Mouse (Mus musculus) lung, postnatal 0 days (tissue): ENCODE data around the gene Celf2. TPM values are rescaled to one million over a fixed set of nuclear protein-coding genes. Genes with fewer than 3 reads are reported as not detected.

Experiments
- ATAC-seq: fragments of 200-750 bp; cut with Nextera tagmentation; 2 replicates; pipeline ENCODE4 v1.8.0; 2017; ENCODE audit warnings: moderate library complexity
- DNase-seq: peaks from one replicate; pipeline ENCODE4 v3.0.0-alpha.2; 2016; ENCODE audit warnings: low spot score
- H3K27ac ChIP-seq: fragments of 300-500 bp; sonication (generic); 2 replicates; pipeline ENCODE4 v1.5.1; 2014; ENCODE audit warnings: antibody characterized with exemption, mild to moderate bottlenecking, low read length, mixed read lengths
- H3K27me3 ChIP-seq: fragments of 300-500 bp; sonication (generic); replicated peaks from 2 replicates; pipeline ENCODE4 v1.6.1; 2014; ENCODE audit warnings: low read length, mixed read lengths; ENCODE audit not compliant: insufficient read depth
- H3K36me3 ChIP-seq: fragments of 300-500 bp; sonication (generic); 2 replicates; pipeline ENCODE4 v1.6.1; 2014; ENCODE audit warnings: low read length, mixed read lengths; ENCODE audit not compliant: insufficient read depth
- H3K4me1 ChIP-seq: fragments of 300-500 bp; sonication (generic); 2 replicates; pipeline ENCODE4 v1.6.1; 2014; ENCODE audit warnings: antibody characterized with exemption, low read depth, low read length, mixed read lengths; ENCODE audit not compliant: insufficient read depth
- H3K4me2 ChIP-seq: fragments of 300-500 bp; sonication (generic); replicated peaks from 2 replicates; pipeline ENCODE4 v1.6.1; 2014; ENCODE audit warnings: low read depth, mild to moderate bottlenecking, low read length, moderate library complexity, mixed read lengths
- H3K4me3 ChIP-seq: fragments of 300-500 bp; sonication (generic); 2 replicates; pipeline ENCODE4 v1.5.1; 2014; ENCODE audit warnings: low read depth, low read length
- H3K9ac ChIP-seq: fragments of 300-500 bp; sonication (generic); replicated peaks from 2 replicates; pipeline ENCODE4 v1.6.1; 2014; ENCODE audit warnings: low read depth, mild to moderate bottlenecking
- H3K9me3 ChIP-seq: fragments of 300-500 bp; sonication (generic); 2 replicates; pipeline ENCODE4 v1.6.1; 2016; ENCODE audit warnings: low read length, mixed read lengths
- CTCF ChIP-seq: IDR thresholded peaks from 2 replicates; pipeline ENCODE4 v1.5.1; 2016; ENCODE audit warnings: antibody characterized with exemption, mild to moderate bottlenecking
- EP300 ChIP-seq: IDR thresholded peaks from 2 replicates; pipeline ENCODE4 v1.6.1; 2016; ENCODE audit warnings: antibody characterized with exemption, mild to moderate bottlenecking, control low read depth
- WGBS: fragments of 180-500 bp; shearing (Covaris S2); extraction: QIAGEN DNeasy Blood & Tissue Kit; methylation state at CpG from one replicate; pipeline ENCODE4 v1.1.7; 2014; 5-methylcytosine and 5-hydroxymethylcytosine counted together
- polyA plus RNA-seq: library from polyadenylated mRNA; unstranded; fragments of >200 nt; fragmentation: Nextera tagmentation; extraction: Ambion mirVana; gene quantifications from 2 replicates; pipeline ENCODE4 v1.2.1, GENCODE M21; 2015

Gene Celf2
- polyA plus RNA-seq, 1 experiment from 2014 or later, result 49.6 TPM

GRCm38 (mm10) chr2:7026737-7027136 lies 482.6 kb downstream of the Celf2 start:
- Histone ChIP-seq H3K4me2 (no peak overlapping the region), H3K4me1 (no peaks in the 10 kb centered on the region), H3K9me3 (no peaks in the 10 kb centered on the region), H3K9ac (no peak overlapping the region), H3K27ac (no peak overlapping the region), H3K4me3 (no peak overlapping the region), H3K36me3 (no peaks in the 10 kb centered on the region), H3K27me3 (no peaks in the 10 kb centered on the region)
- DNase-seq (peak; percentile 63), ATAC-seq (peak; percentile 34; the same call in 1 of the 2 replicates)
- TF ChIP-seq EP300 (peak; percentile 38; the same call in 1 of the 2 replicates), CTCF (no peak)
- 59% methylated on average over 1 of the region's 1 CpGs for WGBS

- Histone ChIP-seq H3K4me2 (no peak overlapping the region), H3K9me3 (no peaks in the 10 kb centered on the region), H3K36me3 (no peaks in the 10 kb centered on the region), H3K4me3 (no peak overlapping the region), H3K27me3 (no peaks in the 10 kb centered on the region), H3K9ac (no peak overlapping the region), H3K27ac (no peak overlapping the region), H3K4me1 (no peaks in the 10 kb centered on the region)
- TF ChIP-seq CTCF, result no peak
- no peak for TF ChIP-seq EP300
- DNase-seq (peak; percentile 76), ATAC-seq (peak; percentile 86)
- 37% methylated on average over 5 of the region's 5 CpGs for WGBS
These were observed 483.8 kb downstream of the Celf2 start for GRCm38 (mm10) chr2:7025594-7025993.

- no peak overlapping the region for H3K4me3 ChIP-seq
- no peak overlapping the region for H3K27ac ChIP-seq
- 38% methylated on average over 3 of the region's 3 CpGs for WGBS
- no peak for TF ChIP-seq CTCF
- TF ChIP-seq EP300, result peak; percentile 76
- H3K4me1 ChIP-seq, result no peaks in the 10 kb centered on the region
- no peaks in the 10 kb centered on the region for H3K36me3 ChIP-seq
- ATAC-seq, result no peak
- H3K9ac ChIP-seq, result no peak overlapping the region
- DNase-seq, result peak; percentile 41
- no peak overlapping the region for H3K4me2 ChIP-seq
- no peaks in the 10 kb centered on the region for H3K27me3 ChIP-seq
- H3K9me3 ChIP-seq, result no peaks in the 10 kb centered on the region
These were observed 487.2 kb downstream of the Celf2 start for GRCm38 (mm10) chr2:7022184-7022583.

- ATAC-seq, result no peak
- no peak for TF ChIP-seq CTCF
- TF ChIP-seq EP300, result no peak
- H3K4me3 ChIP-seq, result no peak overlapping the region
- no peak overlapping the region for H3K27ac ChIP-seq
- H3K9me3 ChIP-seq, result no peaks in the 10 kb centered on the region
- DNase-seq, result no peak
- WGBS, result 83% methylated on average over 6 of the region's 6 CpGs
- no peaks in the 10 kb centered on the region for H3K27me3 ChIP-seq
- H3K4me1 ChIP-seq, result no peaks in the 10 kb centered on the region
- H3K9ac ChIP-seq, result no peak overlapping the region
- H3K36me3 ChIP-seq, result no peaks in the 10 kb centered on the region
- no peak overlapping the region for H3K4me2 ChIP-seq
These were observed 491.8 kb downstream of the Celf2 start for GRCm38 (mm10) chr2:7017384-7018113.

GRCm38 (mm10) chr2:7013126-7013525 lies 496.2 kb downstream of the Celf2 start:
- Histone ChIP-seq H3K4me2 (no peak overlapping the region), H3K4me1 (no peaks in the 10 kb centered on the region), H3K36me3 (no peaks in the 10 kb centered on the region), H3K9me3 (no peaks in the 10 kb centered on the region), H3K9ac (no peak overlapping the region), H3K27me3 (no peaks in the 10 kb centered on the region), H3K27ac (no peak overlapping the region), H3K4me3 (no peak overlapping the region)
- ATAC-seq (no peak), DNase-seq (no peak)
- 89% methylated on average over 5 of the region's 5 CpGs for WGBS
- TF ChIP-seq EP300 (no peak), CTCF (no peak)

- Histone ChIP-seq H3K9me3 (no peaks in the 10 kb centered on the region), H3K4me2 (no peak overlapping the region), H3K4me3 (no peak overlapping the region), H3K9ac (no peak overlapping the region), H3K4me1 (no peaks in the 10 kb centered on the region), H3K27ac (no peak overlapping the region), H3K27me3 (no peaks in the 10 kb centered on the region), H3K36me3 (no peaks in the 10 kb centered on the region)
- ATAC-seq (no peak), DNase-seq (no peak)
- WGBS, result 86% methylated on average over 3 of the region's 3 CpGs
- TF ChIP-seq EP300, result no peak
- no peak for TF ChIP-seq CTCF
These were observed 502.5 kb downstream of the Celf2 start for GRCm38 (mm10) chr2:7006816-7007215.
